Mouse (Mus musculus) heart, adult 10 weeks (tissue): ENCODE measurements around the gene Dpm3. TPM values are rescaled to one million over a fixed set of nuclear protein-coding genes. Genes with fewer than 3 reads are reported as not detected.

Experiments
- polyA plus RNA-seq: library from polyadenylated mRNA; stranded (reverse); fragments of 350-450 nt; fragmentation: Illumina TruSeq; extraction: RNeasy Lipid Tissue Mini Kit (QIAGEN cat#74804); gene quantifications from one replicate; pipeline ENCODE4 v1.2.3, GENCODE M21; 2014; ENCODE audit warnings: low read depth, low replicate concordance

The Dpm3 gene
- polyA plus RNA-seq: 48.2 TPM

DNA sequence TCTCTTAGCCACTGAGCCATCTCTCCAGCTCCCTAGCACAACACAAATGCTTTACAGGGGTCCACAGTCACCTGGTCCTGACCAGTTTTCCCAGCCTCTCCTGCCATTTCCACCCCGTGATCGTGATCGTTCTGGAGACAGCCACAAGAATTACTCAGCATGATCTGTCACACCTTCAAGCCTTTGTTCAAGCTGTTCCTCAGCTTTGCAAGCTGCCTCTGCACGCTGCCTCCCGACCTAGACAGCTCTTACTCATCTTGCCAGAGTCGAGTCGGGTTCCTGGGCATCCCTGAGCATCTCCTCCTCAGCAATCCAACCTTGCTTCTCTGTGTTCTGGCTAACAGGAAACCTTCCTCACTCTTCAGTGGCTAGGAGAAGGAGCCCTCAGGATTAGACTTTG lies at the start of gene Dpm3:
TSS of gene Dpm3 (plus strand) at position 283 of the 400 bp plus-strand sequence.

DNA sequence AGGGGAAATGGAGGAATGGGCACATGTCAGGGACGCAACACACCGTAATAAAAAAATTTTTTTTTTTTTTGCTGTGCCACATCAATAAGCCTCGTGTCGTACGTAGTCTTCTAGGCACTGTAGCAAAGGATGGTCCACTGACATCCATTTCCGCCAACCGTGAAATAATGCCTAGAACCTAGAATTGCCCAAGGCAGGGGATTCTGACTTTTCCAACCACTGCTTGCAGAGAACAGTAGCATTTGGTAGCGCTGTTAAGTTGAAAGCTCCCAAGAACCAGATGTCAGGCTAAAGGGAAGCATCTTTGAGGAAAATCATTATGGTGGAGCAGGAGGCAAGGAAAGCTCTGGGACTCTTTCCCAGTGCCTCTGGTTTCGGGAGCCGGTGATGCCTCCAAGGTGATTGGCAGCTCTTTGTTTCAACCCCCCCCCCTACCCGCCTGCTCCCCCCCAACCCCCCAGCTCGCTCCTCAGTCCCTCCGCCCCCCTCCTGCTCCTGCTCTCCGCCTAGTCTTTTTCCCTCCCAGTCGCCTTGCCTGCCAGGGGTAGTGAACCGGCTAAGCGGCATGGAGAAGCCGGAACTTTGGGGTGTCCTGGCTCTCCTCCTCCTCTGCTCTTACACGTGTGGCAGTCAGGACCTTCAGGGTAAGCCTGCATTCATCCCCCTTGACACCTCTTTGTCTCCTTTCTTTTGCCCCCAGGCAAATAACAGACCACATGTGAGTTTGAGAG lies 44.3 kb upstream of the Dpm3 start, which contains the start of gene Thbs3:
TSS of gene Thbs3 (plus strand) at position 500 of the 731 bp plus-strand sequence.

DNA sequence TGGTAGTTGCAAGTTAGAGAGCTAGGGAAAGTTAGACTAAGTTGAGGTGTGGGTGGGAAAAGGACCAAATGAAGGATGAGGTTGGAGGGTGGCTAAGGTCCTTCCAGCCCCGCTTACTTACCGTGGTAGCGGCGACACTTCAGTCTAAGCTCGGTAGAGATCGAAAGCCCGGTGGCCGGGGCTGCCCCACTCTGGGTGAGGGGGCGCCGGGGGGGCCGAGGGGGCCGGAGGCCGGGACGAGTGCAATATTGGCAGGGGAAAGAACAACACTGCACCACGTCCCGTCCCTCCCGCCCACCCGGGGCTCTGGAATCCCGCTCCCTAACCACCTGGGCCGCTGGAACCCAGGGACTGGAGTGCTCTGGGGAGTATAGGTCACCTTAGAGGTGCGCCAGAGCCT lies 32.3 kb upstream of the Dpm3 start, which contains the start of gene Mtx1:
TSS of gene Mtx1 (minus strand) at position 189 of the 400 bp plus-strand sequence.

DNA sequence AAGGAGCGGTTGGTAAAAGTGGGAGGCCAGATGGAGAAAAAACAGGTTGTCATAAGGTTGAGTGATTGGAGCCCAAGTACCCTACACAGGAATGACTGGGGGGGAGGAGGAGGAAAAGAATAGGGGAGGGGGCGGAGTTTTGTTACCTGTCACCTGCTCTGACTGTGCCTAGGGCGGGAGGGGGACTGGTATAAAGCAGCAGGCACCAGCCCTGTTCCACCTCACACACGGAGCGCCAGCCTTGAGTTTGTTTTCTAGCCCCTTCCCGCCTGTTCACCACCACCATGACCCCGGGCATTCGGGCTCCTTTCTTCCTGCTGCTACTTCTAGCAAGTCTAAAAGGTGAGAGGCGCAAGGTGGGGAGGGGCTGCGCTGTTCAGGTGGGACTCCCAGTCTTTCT lies 30.3 kb upstream of the Dpm3 start, which contains the start of gene Muc1:
TSS of gene Muc1 (plus strand) at position 222 of the 400 bp plus-strand sequence.

DNA sequence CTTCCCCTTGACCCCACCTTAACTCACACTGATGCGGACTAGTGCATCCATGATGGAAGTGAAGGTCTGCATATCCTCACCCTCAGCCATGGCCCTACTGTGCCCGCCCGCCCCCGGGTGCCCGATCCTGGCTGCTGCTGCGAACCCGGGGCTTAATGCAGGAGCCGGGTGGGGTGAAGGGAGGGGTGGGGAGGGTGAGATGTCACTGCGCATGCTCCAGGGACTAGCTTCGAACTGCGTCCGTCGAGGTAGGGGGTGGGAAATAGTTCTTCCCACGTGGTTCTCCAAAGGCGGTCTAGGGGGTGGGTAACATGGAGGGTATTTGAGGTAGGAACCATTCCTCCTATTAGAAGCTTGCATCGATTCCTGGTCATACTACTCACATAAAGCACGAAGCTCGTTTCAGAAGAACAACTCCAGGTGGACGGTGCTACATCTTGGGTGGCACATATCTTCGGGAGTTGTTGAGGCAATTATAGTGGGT lies 13.4 kb upstream of the Dpm3 start, which contains the start of gene Krtcap2:
TSS of gene Krtcap2 (plus strand) at position 279 of the 484 bp plus-strand sequence.

DNA sequence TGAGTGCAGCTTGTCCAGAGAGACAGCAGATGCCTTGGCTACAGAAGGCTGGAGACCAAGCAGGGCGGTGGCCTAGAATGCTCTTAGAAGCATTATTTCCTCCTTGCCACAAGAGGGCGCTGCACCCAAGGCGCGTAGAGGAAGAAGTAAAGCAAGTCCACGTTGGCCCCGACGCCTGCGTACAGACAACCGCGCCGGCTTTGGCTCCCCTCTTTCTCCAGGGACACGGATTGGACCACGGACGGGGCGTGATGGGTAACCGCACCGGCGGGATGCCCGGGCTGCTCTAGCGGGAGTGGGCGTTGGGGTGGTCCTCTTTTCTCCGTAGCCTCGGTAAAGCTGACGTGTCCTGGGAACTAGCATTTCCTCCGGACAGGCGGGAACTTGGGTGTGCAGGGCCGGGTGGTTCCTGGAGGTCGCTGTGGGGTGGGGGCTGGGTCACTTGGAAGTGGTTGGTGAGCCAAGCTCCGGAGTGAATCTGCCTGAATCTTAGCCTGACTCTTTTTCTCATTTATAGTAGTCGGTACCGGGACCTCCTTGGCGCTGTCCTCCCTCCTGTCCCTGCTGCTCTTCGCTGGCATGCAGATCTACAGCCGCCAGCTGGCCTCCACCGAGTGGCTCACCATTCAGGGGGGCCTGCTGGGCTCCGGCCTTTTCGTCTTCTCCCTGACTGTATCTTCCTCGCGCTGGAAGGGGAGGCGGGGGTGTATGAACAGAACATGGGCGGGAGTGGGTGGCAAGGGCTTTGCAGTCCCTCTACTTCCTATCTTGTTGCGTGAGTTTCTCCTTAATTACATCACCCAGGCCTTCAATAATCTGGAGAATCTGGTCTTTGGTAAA lies 12.7 kb upstream of the Dpm3 start, which contains the start of gene Trim46:
TSS of gene Trim46 (minus strand) at position 49 of the 840 bp plus-strand sequence.

DNA sequence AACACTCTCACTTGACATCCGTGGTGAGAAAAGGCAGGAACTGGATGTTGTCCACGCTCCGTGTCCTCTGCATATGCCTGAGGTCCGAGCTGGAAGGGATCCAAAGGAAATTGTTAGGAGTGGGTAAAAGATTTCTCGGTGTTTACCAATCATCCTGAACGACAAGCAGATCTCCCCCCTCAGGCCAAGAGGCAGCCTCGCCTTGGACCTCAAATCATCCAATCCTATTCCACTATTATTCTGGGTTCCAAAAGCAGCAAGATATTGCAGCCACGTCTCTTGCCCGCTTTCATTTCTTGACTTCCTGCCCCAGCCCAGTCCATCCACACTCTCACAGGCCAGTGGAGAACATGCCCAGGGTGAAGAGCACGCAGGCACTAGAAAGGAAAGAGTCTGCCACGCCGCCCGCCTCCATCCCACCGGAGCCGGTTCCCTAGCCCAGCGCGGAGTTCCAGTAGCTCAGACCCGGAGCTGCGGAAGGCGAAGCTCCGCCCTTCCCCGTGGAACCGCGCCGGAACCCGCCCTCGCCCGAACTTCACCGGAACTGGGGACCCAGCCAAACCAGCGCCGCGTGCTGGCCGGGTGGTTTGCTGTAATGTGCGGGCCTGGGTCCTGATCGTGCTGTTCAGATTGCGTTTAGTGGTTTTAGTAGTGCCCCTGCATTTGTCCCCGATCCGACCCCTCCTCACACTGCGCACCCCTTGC lies 11.0 kb downstream of the Dpm3 start, which contains the start of gene Slc50a1:
TSS of gene Slc50a1 (minus strand) at position 520 of the 705 bp plus-strand sequence.

DNA sequence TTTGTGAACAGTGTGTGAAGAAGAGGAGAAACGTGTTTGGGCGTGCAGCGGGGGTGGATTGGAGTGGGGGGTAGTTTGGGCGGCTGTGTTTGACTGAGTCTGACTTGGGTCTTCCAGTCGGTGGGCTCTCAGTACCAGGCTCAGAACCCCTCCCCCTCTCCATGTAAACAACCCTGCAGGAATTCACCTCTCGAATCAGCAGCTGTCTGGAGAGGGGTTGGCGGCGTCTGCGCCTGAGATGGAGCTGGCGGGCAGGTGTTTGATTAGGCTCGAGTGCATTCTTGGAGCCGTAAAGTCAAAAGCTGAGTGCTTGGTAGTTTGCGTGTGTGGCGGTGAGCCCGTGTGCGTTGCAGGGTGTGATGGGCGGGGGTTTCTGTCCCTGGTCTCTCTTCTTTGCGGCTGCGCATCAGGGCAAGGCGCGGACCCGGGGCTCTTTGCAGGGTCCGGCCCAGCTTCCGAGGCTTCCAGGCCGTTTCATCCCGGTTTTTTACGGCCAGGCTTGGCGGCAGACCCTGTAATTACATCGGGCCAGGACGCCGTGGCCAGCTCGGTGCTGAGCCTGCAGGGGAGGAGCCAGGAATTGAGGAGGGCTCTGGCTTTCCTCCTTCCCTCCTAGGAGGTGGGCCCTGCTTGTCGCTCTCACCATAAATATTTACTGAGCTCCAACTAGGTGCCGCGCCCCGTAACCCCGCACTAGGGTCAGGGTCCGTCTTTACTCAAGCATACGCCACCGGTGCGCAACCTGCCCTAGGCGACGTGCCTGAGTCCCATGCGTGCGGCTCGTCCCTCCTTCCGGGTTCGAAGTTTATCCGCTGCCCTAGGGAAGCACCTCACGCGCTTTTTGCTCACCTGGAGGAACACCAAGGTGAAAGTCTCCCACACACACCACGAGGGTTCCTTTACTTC lies 21.7 kb downstream of the Dpm3 start, which contains the start of gene Efna1:
TSS of gene Efna1 (minus strand) at position 537 of the 906 bp plus-strand sequence.

Other genes with a start within 250 kb of the Dpm3 start
- gene Rusc1, start 166.0 kb upstream of the Dpm3 start, polyA plus RNA-seq: 32.7 TPM
- not detected for gene Gm43738, start 158.3 kb upstream of the Dpm3 start, polyA plus RNA-seq
- gene Fdps, start 157.4 kb upstream of the Dpm3 start, polyA plus RNA-seq: 25.7 TPM
- not detected for gene Pklr, start 123.2 kb upstream of the Dpm3 start, polyA plus RNA-seq
- gene Hcn3, start 99.2 kb upstream of the Dpm3 start, polyA plus RNA-seq: 0.73 TPM
- gene Clk2, start 94.6 kb upstream of the Dpm3 start, polyA plus RNA-seq: 30.6 TPM
- 52.7 TPM for gene Scamp3, start 81.9 kb upstream of the Dpm3 start, polyA plus RNA-seq
- 5.2 TPM for gene Fam189b, start 76.2 kb upstream of the Dpm3 start, polyA plus RNA-seq
- 17.9 TPM for gene Gba, start 56.4 kb upstream of the Dpm3 start, polyA plus RNA-seq
- 12.0 TPM for gene Thbs3, start 44.2 kb upstream of the Dpm3 start, polyA plus RNA-seq
- 78.4 TPM for gene Mtx1, start 32.3 kb upstream of the Dpm3 start, polyA plus RNA-seq
- gene Muc1, start 30.3 kb upstream of the Dpm3 start, polyA plus RNA-seq: 0.18 TPM
- gene Krtcap2, start 13.4 kb upstream of the Dpm3 start, polyA plus RNA-seq: 57.1 TPM
- gene Trim46, start 13.0 kb upstream of the Dpm3 start, polyA plus RNA-seq: 1.0 TPM
- gene Slc50a1, start 11.2 kb downstream of the Dpm3 start, polyA plus RNA-seq: 42.9 TPM
- 33.4 TPM for gene Efna1, start 21.8 kb downstream of the Dpm3 start, polyA plus RNA-seq
- not detected for gene Efna3, start 63.6 kb downstream of the Dpm3 start, polyA plus RNA-seq
- gene Efna4, start 78.7 kb downstream of the Dpm3 start, polyA plus RNA-seq: 0.37 TPM
- gene Adam15, start 90.6 kb downstream of the Dpm3 start, polyA plus RNA-seq: 92.6 TPM
- gene Dcst2, start 102.6 kb downstream of the Dpm3 start, polyA plus RNA-seq: not detected
- gene Dcst1, start 105.9 kb downstream of the Dpm3 start, polyA plus RNA-seq: not detected
- gene Zbtb7b, start 135.4 kb downstream of the Dpm3 start, polyA plus RNA-seq: 25.7 TPM
- gene Lenep, start 143.4 kb downstream of the Dpm3 start, polyA plus RNA-seq: not detected
- 50.8 TPM for gene Flad1, start 152.5 kb downstream of the Dpm3 start, polyA plus RNA-seq
- 3.8 TPM for gene Cks1b, start 159.0 kb downstream of the Dpm3 start, polyA plus RNA-seq
- gene Shc1, start 159.1 kb downstream of the Dpm3 start, polyA plus RNA-seq: 27.3 TPM
- 19.0 TPM for gene Pygo2, start 170.9 kb downstream of the Dpm3 start, polyA plus RNA-seq
- 78.1 TPM for gene Pbxip1, start 177.3 kb downstream of the Dpm3 start, polyA plus RNA-seq
- gene Pmvk, start 195.2 kb downstream of the Dpm3 start, polyA plus RNA-seq: 19.8 TPM